Mouse (Mus musculus) intestine, embryonic 16.5 days (tissue): Measurements from ENCODE around the gene Gm47995. TPM values are rescaled to one million over a fixed set of nuclear protein-coding genes. Genes with fewer than 3 reads are reported as not detected.
"Not testable (repeated sequence)": the region's sequence is repeated elsewhere in the genome, so short reads cannot be mapped to it uniquely, and the experiment has no call there.

Experiments
- ATAC-seq: fragments of 200-750 bp; cut with Nextera tagmentation; 2 replicates; pipeline ENCODE4 v1.8.0; 2017; ENCODE audit warnings: moderate TSS enrichment, moderate library complexity
- H3K27ac ChIP-seq: fragments of 300-500 bp; sonication (generic); 2 replicates; pipeline ENCODE4 v1.5.1; 2014; ENCODE audit warnings: mild to moderate bottlenecking, low read length
- H3K27me3 ChIP-seq: fragments of 300-500 bp; sonication (generic); replicated peaks from 2 replicates; pipeline ENCODE4 v1.6.1; 2014; ENCODE audit warnings: low read length, control low read depth, mixed read lengths; ENCODE audit not compliant: control insufficient read depth, insufficient read depth
- H3K36me3 ChIP-seq: fragments of 300-500 bp; sonication (generic); 2 replicates; pipeline ENCODE4 v1.6.1; 2014; ENCODE audit warnings: low read length, control low read depth; ENCODE audit not compliant: control insufficient read depth, insufficient read depth
- H3K4me1 ChIP-seq: fragments of 300-500 bp; sonication (generic); 2 replicates; pipeline ENCODE4 v1.6.1; 2014; ENCODE audit warnings: low read length, control low read depth, mixed read lengths; ENCODE audit not compliant: control insufficient read depth, insufficient read depth
- H3K4me2 ChIP-seq: fragments of 300-500 bp; sonication (generic); 2 replicates; pipeline ENCODE4 v1.6.1; 2014; ENCODE audit warnings: low read depth, low read length, control low read depth
- H3K4me3 ChIP-seq: fragments of 300-500 bp; sonication (generic); 2 replicates; pipeline ENCODE4 v1.5.1; 2014; ENCODE audit warnings: mild to moderate bottlenecking, low read length
- H3K9ac ChIP-seq: fragments of 300-500 bp; sonication (generic); 2 replicates; pipeline ENCODE4 v1.6.1; 2014; ENCODE audit warnings: low read depth, low read length
- H3K9me3 ChIP-seq: fragments of 300-500 bp; sonication (generic); 2 replicates; pipeline ENCODE4 v1.6.1; 2016; ENCODE audit warnings: low read length, control low read depth; ENCODE audit not compliant: control insufficient read depth
- WGBS: fragments of 180-500 bp; shearing (Covaris S2); extraction: QIAGEN DNeasy Blood & Tissue Kit; methylation state at CpG from one replicate; pipeline ENCODE4 v1.1.7; 2014; 5-methylcytosine and 5-hydroxymethylcytosine counted together
- polyA plus RNA-seq: library from polyadenylated mRNA; unstranded; fragments of >200 nt; fragmentation: Nextera tagmentation; extraction: Ambion mirVana; gene quantifications from 2 replicates; pipeline ENCODE4 v1.2.1, GENCODE M21; 2015

Gene Gm47995
- polyA plus RNA-seq, 1 experiment from 2014 or later, result not detected

- ATAC-seq, result no peak
- H3K27ac ChIP-seq, result no peak overlapping the region
- 0 out of 2 replicates have a peak, but pooled peaks cover 3% of the 10 kb centered on the region for H3K4me1 ChIP-seq
- H3K4me3 ChIP-seq, result no peak overlapping the region
- WGBS, result 66% methylated on average over 2 of the region's 2 CpGs
- H3K4me2 ChIP-seq, result no peak overlapping the region
- no peaks in the 10 kb centered on the region for H3K27me3 ChIP-seq
- no peak overlapping the region for H3K9ac ChIP-seq
- no peaks in the 10 kb centered on the region for H3K36me3 ChIP-seq
- no peaks in the 10 kb centered on the region for H3K9me3 ChIP-seq
Observed at GRCm38 (mm10) chr1:151180167-151180566, 18.1 kb upstream of the Gm47995 start.

GRCm38 (mm10) chr1:151182266-151182665 lies 16.0 kb upstream of the Gm47995 start, which contains the start of gene Gm47985:
Gene Gm47985, plus strand, starts transcription at chr1:151182537.
- ATAC-seq, H3K27ac ChIP-seq, H3K9ac ChIP-seq, H3K4me1 ChIP-seq, H3K27me3 ChIP-seq, H3K4me3 ChIP-seq, H3K9me3 ChIP-seq, H3K36me3 ChIP-seq, H3K4me2 ChIP-seq: not testable (repeated sequence)
- no CpG with 5 or more reads among the region's 7 CpGs for WGBS

GRCm38 (mm10) chr1:151186186-151186585 lies 12.1 kb upstream of the Gm47995 start:
- not testable (repeated sequence) for ATAC-seq, H3K4me3 ChIP-seq, H3K9me3 ChIP-seq, H3K27ac ChIP-seq, H3K4me1 ChIP-seq, H3K9ac ChIP-seq, H3K27me3 ChIP-seq, H3K4me2 ChIP-seq, H3K36me3 ChIP-seq
- 81% methylated on average over 3 of the region's 3 CpGs for WGBS

- not testable (repeated sequence) for H3K36me3 ChIP-seq, H3K4me2 ChIP-seq, H3K4me3 ChIP-seq, H3K27ac ChIP-seq, ATAC-seq, H3K4me1 ChIP-seq, H3K9ac ChIP-seq, H3K27me3 ChIP-seq, H3K9me3 ChIP-seq
- 81% methylated on average over 4 of the region's 4 CpGs for WGBS
Observed at GRCm38 (mm10) chr1:151186879-151187424, 11.3 kb upstream of the Gm47995 start.

- H3K4me3 ChIP-seq, result no peak overlapping the region
- no peak for ATAC-seq
- WGBS, result 82% methylated on average over 4 of the region's 4 CpGs
Observed at GRCm38 (mm10) chr1:151188469-151188868, 9.8 kb upstream of the Gm47995 start.

GRCm38 (mm10) chr1:151192075-151192474 lies 6.2 kb upstream of the Gm47995 start, which contains the start of gene Gm8947:
Gene Gm8947, plus strand, starts transcription at chr1:151192376.
- H3K4me3 ChIP-seq, H3K27me3 ChIP-seq, ATAC-seq, H3K4me2 ChIP-seq, H3K4me1 ChIP-seq, H3K27ac ChIP-seq, H3K9ac ChIP-seq, H3K36me3 ChIP-seq, H3K9me3 ChIP-seq: not testable (repeated sequence)
- WGBS, result no CpG with 5 or more reads among the region's 7 CpGs

More at GRCm38 (mm10) chr1:151188469-151188868, 9.8 kb upstream of the Gm47995 start:
- Histone ChIP-seq H3K27ac (no peak overlapping the region), H3K36me3 (no peaks in the 10 kb centered on the region), H3K4me1 (no peaks in the 10 kb centered on the region), H3K9me3 (no peaks in the 10 kb centered on the region), H3K9ac (no peak overlapping the region), H3K4me2 (no peak overlapping the region), H3K27me3 (no peaks in the 10 kb centered on the region)

GRCm38 (mm10) chr1:151192739-151193138 lies 5.5 kb upstream of the Gm47995 start:
- not testable (repeated sequence) for H3K4me1 ChIP-seq, H3K4me2 ChIP-seq, H3K9me3 ChIP-seq, H3K27ac ChIP-seq, H3K9ac ChIP-seq, ATAC-seq, H3K36me3 ChIP-seq, H3K4me3 ChIP-seq, H3K27me3 ChIP-seq
- WGBS, result 94% methylated on average over 14 of the region's 15 CpGs

GRCm38 (mm10) chr1:151195986-151196385 lies 2.3 kb upstream of the Gm47995 start:
- not testable (repeated sequence) for ATAC-seq, H3K27me3 ChIP-seq, H3K9me3 ChIP-seq, H3K4me3 ChIP-seq, H3K4me1 ChIP-seq, H3K27ac ChIP-seq, H3K4me2 ChIP-seq, H3K36me3 ChIP-seq, H3K9ac ChIP-seq
- WGBS, result 67% methylated on average over 4 of the region's 4 CpGs

GRCm38 (mm10) chr1:151196690-151197089 lies 1.6 kb upstream of the Gm47995 start:
- not testable (repeated sequence) for H3K9ac ChIP-seq, ATAC-seq, H3K4me2 ChIP-seq, H3K36me3 ChIP-seq, H3K27ac ChIP-seq, H3K4me1 ChIP-seq, H3K27me3 ChIP-seq, H3K9me3 ChIP-seq, H3K4me3 ChIP-seq
- 81% methylated on average over 3 of the region's 3 CpGs for WGBS

- H3K4me3 ChIP-seq, result not testable (repeated sequence)
Observed at GRCm38 (mm10) chr1:151200620-151201019, 2.4 kb downstream of the Gm47995 start.

More at GRCm38 (mm10) chr1:151200620-151201019, 2.4 kb downstream of the Gm47995 start:
- not testable (repeated sequence) for H3K27me3 ChIP-seq, H3K9me3 ChIP-seq, H3K36me3 ChIP-seq, H3K4me1 ChIP-seq, ATAC-seq, H3K4me2 ChIP-seq, H3K27ac ChIP-seq, H3K9ac ChIP-seq
